Mouse (Mus musculus) ES-E14 (cell line): ENCODE data around the gene Ppp1r36. TPM values are rescaled to one million over a fixed set of nuclear protein-coding genes. Genes with fewer than 3 reads are reported as not detected.

Experiments
- DNase-seq: peaks from one replicate; pipeline ENCODE4 v3.0.0-alpha.2; 2013; ENCODE audit warnings: low read depth, low spot score
- H3K27ac ChIP-seq: 2 replicates; pipeline ENCODE4 v1.5.1; 2012; ENCODE audit warnings: low read depth, mild to moderate bottlenecking, low read length, moderate library complexity, mixed read lengths; ENCODE audit not compliant: poor library complexity, insufficient read depth, severe bottlenecking
- H3K36me3 ChIP-seq: 2 replicates; pipeline ENCODE4 v1.6.1; 2012; ENCODE audit warnings: mild to moderate bottlenecking, low read length, moderate library complexity, mixed read lengths; ENCODE audit not compliant: control insufficient read depth, poor library complexity, insufficient read depth, severe bottlenecking
- H3K4me1 ChIP-seq, 2 experiments: fragments of 150-350 bp in 1 of 2; sonication (generic) in 1 of 2; 2 replicates each; pipeline ENCODE4 v1.6.1; 2012; ENCODE audit warnings: low read length in 2 of 2, mild to moderate bottlenecking in 1 of 2, mixed read lengths in 1 of 2; ENCODE audit not compliant: control insufficient read depth in 2 of 2, insufficient read depth in 2 of 2, poor library complexity in 1 of 2
- H3K4me3 ChIP-seq, 2 experiments: fragments of 150-350 bp in 1 of 2; sonication (generic) in 1 of 2; 2 replicates each; pipeline ENCODE4 v1.5.1; 2012; ENCODE audit warnings: low read length in 2 of 2, low read depth in 1 of 2, mild to moderate bottlenecking in 1 of 2, mixed read lengths in 1 of 2; ENCODE audit not compliant: insufficient read depth in 1 of 2, poor library complexity in 1 of 2, severe bottlenecking in 1 of 2
- H3K9ac ChIP-seq: 2 replicates; pipeline ENCODE4 v1.6.1; 2012; ENCODE audit warnings: low read depth, mild to moderate bottlenecking, low read length, mixed read lengths; ENCODE audit not compliant: poor library complexity, insufficient read depth, severe bottlenecking
- H3K9me3 ChIP-seq: fragments of 150-350 bp; sonication (generic); 2 replicates; pipeline ENCODE4 v1.6.1; 2012; ENCODE audit warnings: low read depth, mild to moderate bottlenecking, low read length; ENCODE audit not compliant: control insufficient read depth, insufficient read depth
- CHD2 ChIP-seq: IDR thresholded peaks from 2 replicates; pipeline ENCODE4 v1.6.1; 2014; ENCODE audit warnings: mild to moderate bottlenecking, low read depth, low read length, inconsistent platforms
- HCFC1 ChIP-seq: IDR thresholded peaks from 2 replicates; pipeline ENCODE4 v1.6.1; 2012; ENCODE audit warnings: low read length, inconsistent platforms, borderline replicate concordance; ENCODE audit not compliant: insufficient read depth
- MAFK ChIP-seq: IDR thresholded peaks from 2 replicates; pipeline ENCODE4 v1.6.1; 2014; ENCODE audit warnings: mild to moderate bottlenecking, low read depth, low read length, inconsistent platforms; ENCODE audit not compliant: insufficient read depth
- ZC3H11A ChIP-seq: IDR thresholded peaks from 2 replicates; pipeline ENCODE4 v1.6.1; 2012; ENCODE audit warnings: low read depth, mild to moderate bottlenecking, inconsistent platforms, low read length, borderline replicate concordance
- ZNF384 ChIP-seq: IDR thresholded peaks from 2 replicates; pipeline ENCODE4 v1.6.1; 2012; ENCODE audit warnings: low read depth, low read length, inconsistent platforms
- in situ Hi-C, 2 experiments: fragments of 600-800 bp; cut with MboI; formaldehyde crosslinking; loops; one replicate each; pipeline ENCODE4 v1.15.1; 2025; ENCODE audit warnings: low sequenced_read_pairs in 2 of 2, inconsistent platforms in 1 of 2; ENCODE audit not compliant: unreplicated experiment in 2 of 2
- total RNA-seq: library from RNA; depleted of rRNA; stranded (reverse); fragments of 300-350 nt; gene quantifications from 2 replicates; pipeline ENCODE4 v1.2.3, GENCODE M21; 2012

Ppp1r36 gene
- total RNA-seq, 1 experiment: 0.54 TPM

GRCm38 (mm10) chr12:76373991-76374390 lies 43.3 kb upstream of the Ppp1r36 start:
- Histone ChIP-seq H3K9ac (no peak overlapping the region), H3K4me1 (peaks cover 12 to 14% of the 10 kb centered on the region in 2 experiments; a peak in 3 of 4 replicates), H3K36me3 (no peaks in the 10 kb centered on the region), H3K9me3 (no peaks in the 10 kb centered on the region), H3K27ac (no peak overlapping the region), H3K4me3 (no peak overlapping the region)
- TF ChIP-seq ZC3H11A: no peak
- no peak for TF ChIP-seq HCFC1
- no peak for TF ChIP-seq CHD2
- no peak for TF ChIP-seq ZNF384
- TF ChIP-seq MAFK: no peak
- in situ Hi-C loops: no loop called here
- DNase-seq: no peak

- DNase-seq: no peak
- H3K36me3 ChIP-seq: no peaks in the 10 kb centered on the region
- peaks cover 14 to 17% of the 10 kb centered on the region in 2 experiments; a peak in 3 of 4 replicates for H3K4me1 ChIP-seq
- H3K9ac ChIP-seq: no peak overlapping the region
- no peaks in the 10 kb centered on the region for H3K9me3 ChIP-seq
- H3K4me3 ChIP-seq: no peak overlapping the region
- no peak overlapping the region for H3K27ac ChIP-seq
- in situ Hi-C loops: no loop called here
- no peak for TF ChIP-seq MAFK
- TF ChIP-seq ZNF384: no peak
- no peak for TF ChIP-seq ZC3H11A
- no peak for TF ChIP-seq CHD2
- no peak for TF ChIP-seq HCFC1
Measured at GRCm38 (mm10) chr12:76374911-76375310, 42.4 kb upstream of the Ppp1r36 start.

GRCm38 (mm10) chr12:76375506-76375905 lies 41.8 kb upstream of the Ppp1r36 start:
- Histone ChIP-seq H3K9ac (no peak overlapping the region), H3K4me1 (peaks cover 14 to 19% of the 10 kb centered on the region in 2 experiments; a peak in 3 of 4 replicates), H3K9me3 (no peaks in the 10 kb centered on the region), H3K27ac (no peak overlapping the region), H3K36me3 (no peaks in the 10 kb centered on the region), H3K4me3 (no peak overlapping the region)
- no peak for TF ChIP-seq HCFC1
- TF ChIP-seq ZNF384: no peak
- no peak for TF ChIP-seq ZC3H11A
- TF ChIP-seq CHD2: no peak
- no peak for TF ChIP-seq MAFK
- in situ Hi-C loops: no loop called here
- no peak for DNase-seq

- in situ Hi-C loops: no loop called here
- Histone ChIP-seq H3K27ac (no peak overlapping the region; the same call in 1 of the 2 replicates), H3K9me3 (no peaks in the 10 kb centered on the region), H3K4me1 (peaks cover 16 to 21% of the 10 kb centered on the region in 2 experiments; a peak in 3 of 4 replicates), H3K9ac (peak overlapping the region; percentile 8; the same call in 1 of the 2 replicates), H3K36me3 (no peaks in the 10 kb centered on the region), H3K4me3 (no peak overlapping the region)
- TF ChIP-seq HCFC1 (no peak), CHD2 (no peak), ZC3H11A (no peak), MAFK (no peak), ZNF384 (no peak)
- no peak for DNase-seq
Measured at GRCm38 (mm10) chr12:76376649-76377048, 40.7 kb upstream of the Ppp1r36 start.

GRCm38 (mm10) chr12:76377059-76377458 lies 40.3 kb upstream of the Ppp1r36 start:
- TF ChIP-seq ZC3H11A (no peak), MAFK (no peak), CHD2 (no peak), ZNF384 (no peak), HCFC1 (no peak)
- Histone ChIP-seq H3K4me1 (peaks cover 16 to 21% of the 10 kb centered on the region in 2 experiments; a peak in 3 of 4 replicates), H3K9ac (no peak overlapping the region), H3K9me3 (no peaks in the 10 kb centered on the region), H3K4me3 (0 out of 4 replicates have a peak overlapping the region, but pooled peaks of 1 of the 2 experiments have one; percentile 1), H3K36me3 (no peaks in the 10 kb centered on the region), H3K27ac (peak overlapping the region; percentile 3; the same call in 1 of the 2 replicates)
- in situ Hi-C loops: no loop called here
- DNase-seq: no peak
